Mouse (Mus musculus): ENCODE measurements around the gene Rcl1.

DNA sequence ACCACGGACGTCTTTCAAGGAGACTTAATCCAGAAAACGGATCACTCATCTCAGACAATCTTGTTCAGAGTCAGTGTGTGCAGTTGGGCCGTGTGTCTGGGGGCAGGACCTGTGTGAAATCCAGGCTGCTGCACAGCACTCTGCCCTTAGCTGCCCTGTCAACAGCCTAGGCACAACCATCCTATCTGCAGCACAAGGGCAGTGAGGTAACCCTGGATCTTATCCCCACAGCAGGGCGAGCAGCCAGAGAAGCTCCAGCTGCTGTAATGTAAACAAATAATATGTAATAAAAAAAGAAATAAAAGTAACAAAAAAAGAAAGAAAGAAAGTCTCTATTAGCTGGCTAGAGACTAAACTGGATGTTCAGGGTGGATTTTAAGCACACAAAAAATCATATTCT is 32.0 kb upstream of the Rcl1 start:
- no peak for TF ChIP-seq POLR2A (IDR thresholded peaks at IDR 0.05; ENCODE audit: low read depth, low read length)
- TF ChIP-seq CTCF (IDR thresholded peaks at IDR 0.05; ENCODE audit: borderline replicate concordance, insufficient read depth, low read length), result no peak

All from embryonic fibroblast, embryonic 13.5 days (primary cell).